Mouse (Mus musculus): ENCODE data around the gene Arhgef10l.

The Arhgef10l gene

GRCm38 (mm10) chr4:140665760-140666159 is at the start of gene Arhgef10l:
TSS of gene Arhgef10l (minus strand) at chr4:140666012.
- CTCF ChIA-PET, result no interaction called here

GRCm38 (mm10) chr4:140714586-140714985 is 48.8 kb upstream of the Arhgef10l start:
- CTCF ChIA-PET, result no interaction called here

- CTCF ChIA-PET, result interaction anchor here (0.6 kb wide), 1 partner anchor 37 kb away, joined by 3 read pairs; no protein-coding TSS in a partner anchor
These were observed 47.9 kb upstream of the Arhgef10l start for GRCm38 (mm10) chr4:140713480-140714365.

- CTCF ChIA-PET, result no interaction called here
These were observed 45.5 kb upstream of the Arhgef10l start for GRCm38 (mm10) chr4:140711360-140711759.

GRCm38 (mm10) chr4:140710781-140711180 is 45.0 kb upstream of the Arhgef10l start:
- CTCF ChIA-PET, result no interaction called here

GRCm38 (mm10) chr4:140709617-140710016 is 43.8 kb upstream of the Arhgef10l start:
- CTCF ChIA-PET, result no interaction called here

DNA sequence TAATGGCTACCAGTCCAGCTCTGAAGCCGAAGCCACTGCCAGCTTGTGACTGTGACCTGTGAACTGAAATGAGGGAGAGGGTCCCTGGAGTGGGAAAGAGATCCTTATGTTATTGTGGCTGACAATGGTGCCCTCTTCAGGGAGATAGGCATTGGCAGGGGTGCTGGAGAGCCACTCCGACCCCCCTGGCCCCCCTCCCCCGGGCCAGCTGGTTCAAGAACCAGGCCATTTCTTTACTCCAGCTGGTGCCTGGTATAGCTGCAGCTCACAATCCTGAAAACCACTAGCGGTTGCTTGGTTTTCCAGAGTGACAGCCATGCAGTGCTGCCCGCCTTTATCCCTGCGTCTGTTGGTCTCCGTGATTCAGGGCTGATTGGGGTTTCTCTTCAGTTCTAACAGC is 43.3 kb upstream of the Arhgef10l start:
- CTCF ChIA-PET, result no interaction called here

- CTCF ChIA-PET, result no interaction called here
These were observed 42.6 kb upstream of the Arhgef10l start for GRCm38 (mm10) chr4:140708297-140708927.

DNA sequence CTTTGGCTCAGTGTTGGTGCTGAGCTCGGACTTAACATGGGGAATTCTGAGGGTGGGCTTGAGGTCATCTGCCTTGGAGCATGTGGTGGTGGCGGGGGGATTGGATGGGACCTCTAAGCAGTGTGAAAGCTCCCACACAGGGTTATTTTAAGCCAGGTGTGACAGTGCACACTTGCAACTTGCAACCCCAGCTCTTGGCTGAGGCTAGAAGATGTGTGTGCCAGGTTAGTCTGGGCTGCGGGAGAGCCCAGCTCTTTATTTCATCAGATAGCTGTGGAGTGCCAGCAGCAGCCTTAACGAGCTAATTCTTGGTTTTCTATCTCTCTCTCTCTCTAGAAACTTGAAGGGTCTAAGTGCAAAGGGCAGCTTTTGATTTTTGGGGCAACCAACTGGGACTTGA is 41.8 kb upstream of the Arhgef10l start:
- CTCF ChIA-PET, result no interaction called here

- CTCF ChIA-PET, result no interaction called here
These were observed 38.4 kb upstream of the Arhgef10l start for GRCm38 (mm10) chr4:140704166-140704565.

DNA sequence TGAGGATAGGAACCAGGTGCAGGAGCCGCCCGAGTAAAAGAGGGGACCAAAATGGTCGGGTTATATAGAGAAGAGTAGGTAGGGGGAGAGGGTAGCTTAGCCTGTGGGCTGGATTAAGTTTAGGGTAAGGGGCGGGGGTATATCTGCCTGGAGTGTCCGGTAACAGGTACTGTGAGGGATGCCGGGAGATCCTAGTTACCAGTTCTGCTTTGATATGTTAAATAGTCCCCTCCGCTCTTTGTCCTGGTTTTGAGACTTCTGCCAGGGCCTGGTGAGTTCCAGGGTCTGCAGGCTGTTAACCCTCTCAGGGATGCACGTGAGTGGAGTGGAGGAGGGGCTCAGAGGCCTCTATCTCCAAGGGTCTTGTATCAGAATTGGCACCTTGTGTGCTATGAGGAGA is 37.8 kb upstream of the Arhgef10l start:
- CTCF ChIA-PET, result interaction anchor here (0.6 kb wide), 1 partner anchor 377 kb away, joined by 3 read pairs; no protein-coding TSS in a partner anchor

- CTCF ChIA-PET, result interaction anchor here (0.6 kb wide), 1 partner anchor 378 kb away, joined by 3 read pairs; no protein-coding TSS in a partner anchor
These were observed 37.0 kb upstream of the Arhgef10l start for GRCm38 (mm10) chr4:140702611-140703327.

DNA sequence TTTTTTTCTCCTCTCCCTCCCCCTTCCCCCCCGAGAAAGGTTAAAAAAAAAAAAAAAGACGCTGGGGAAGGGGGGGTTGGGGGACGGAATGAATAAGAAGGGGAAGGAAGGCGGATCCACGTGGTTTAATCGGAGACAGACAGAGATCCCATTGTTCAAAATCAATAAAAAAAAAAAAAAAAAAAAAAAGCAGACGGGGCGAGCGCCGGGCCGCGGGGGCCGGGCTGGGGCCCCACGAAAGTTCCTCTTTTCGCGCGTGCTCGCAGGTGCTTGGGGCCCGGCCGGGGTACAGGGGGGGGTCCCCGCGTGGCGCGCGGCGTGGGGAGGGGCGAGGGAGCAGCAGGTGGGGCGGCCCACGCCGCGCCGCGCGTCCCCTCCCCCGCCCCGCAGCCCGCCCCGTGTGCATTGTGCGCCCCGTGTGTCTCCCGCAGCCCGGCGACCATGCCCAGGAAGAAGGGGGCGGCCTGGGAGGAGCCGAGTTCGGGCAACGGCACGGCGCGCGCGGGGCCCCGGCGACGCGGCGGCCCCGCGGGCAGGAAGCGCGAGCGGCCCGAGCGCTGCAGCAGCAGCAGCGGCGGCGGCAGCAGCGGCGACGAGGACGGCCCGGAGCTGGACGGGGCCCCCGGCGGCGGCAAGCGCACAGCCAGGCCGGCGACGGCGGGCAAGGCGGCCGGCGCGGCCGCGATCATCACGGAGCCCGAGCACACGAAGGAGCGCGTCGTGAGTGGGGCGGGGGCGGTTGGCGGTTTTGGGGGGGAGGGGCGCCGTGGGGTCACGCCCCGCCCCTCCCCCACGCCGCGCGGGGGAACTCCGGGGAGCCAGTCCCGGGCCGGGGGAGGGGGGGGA is 36.1 kb upstream of the Arhgef10l start:
- CTCF ChIA-PET, result no interaction called here

DNA sequence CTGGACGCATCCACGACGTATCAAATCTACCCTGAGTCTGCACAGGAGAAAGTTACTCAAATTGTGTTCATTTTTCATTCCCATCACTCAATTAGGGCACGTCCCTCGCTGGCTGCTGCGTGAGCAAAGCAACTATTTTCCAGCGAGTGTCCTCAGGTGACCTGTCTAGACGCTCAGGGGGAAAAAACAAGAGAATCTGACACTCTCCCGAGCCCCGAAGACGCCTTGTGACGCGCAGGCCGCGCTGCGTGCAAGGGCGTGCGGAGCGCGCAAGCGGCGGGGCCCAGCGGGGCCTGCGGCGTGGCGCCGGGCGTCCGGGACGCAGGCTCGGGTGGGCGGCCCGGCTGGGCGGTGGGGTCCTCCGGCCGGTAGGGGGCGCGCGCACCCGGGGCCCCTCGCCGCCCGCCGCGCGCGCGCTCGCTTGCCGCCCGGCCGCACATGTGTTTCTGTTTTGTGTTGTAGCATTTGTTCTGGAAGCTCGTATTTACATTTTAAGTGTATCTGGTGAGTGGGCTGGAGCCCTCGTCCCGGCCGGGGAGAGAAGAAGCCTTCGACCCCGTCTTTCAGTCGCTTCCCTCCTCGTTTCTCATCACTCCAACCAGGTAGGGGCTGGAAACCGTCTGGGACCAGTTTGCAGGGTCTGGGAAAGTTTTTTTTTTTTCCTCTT is 35.4 kb upstream of the Arhgef10l start:
- CTCF ChIA-PET, result no interaction called here

DNA sequence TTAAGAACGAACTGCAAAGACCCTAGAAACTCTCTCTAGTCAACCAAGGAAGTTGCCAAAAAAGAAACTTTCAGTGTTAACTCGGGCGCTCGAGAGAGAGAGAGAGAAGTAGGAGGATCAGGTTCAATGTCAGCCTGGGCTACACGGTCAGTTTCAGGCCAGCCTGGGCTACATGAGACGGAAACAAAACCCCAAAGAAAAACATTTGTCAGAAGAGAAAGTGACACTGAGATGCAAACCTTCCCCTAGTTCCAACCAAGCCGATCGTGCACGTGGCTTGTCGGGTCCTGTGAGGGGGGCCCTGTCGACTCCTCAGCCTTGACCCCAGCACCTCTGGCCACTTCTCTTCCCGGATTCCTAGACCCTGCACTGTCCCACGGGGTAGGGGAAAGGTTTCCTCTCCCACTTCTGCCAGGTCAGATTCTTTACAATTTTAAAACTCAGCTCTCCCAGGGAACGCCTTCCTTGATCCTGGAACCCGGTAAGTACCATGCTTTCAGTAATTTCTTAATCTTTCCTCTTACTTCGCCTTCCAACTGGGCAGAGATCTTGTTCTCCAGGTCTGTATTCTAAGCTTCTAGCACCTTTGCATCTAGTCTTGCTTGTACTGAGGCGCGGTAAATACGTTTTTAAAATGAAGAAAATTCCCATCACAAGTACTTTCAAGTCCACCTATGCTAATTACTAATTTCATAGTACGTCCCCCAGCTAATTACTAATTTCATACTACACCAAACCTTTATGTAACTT is 34.6 kb upstream of the Arhgef10l start, which contains the start of gene Rcc2:
Gene Rcc2 (plus strand): TSS at position 273 of the 750 bp plus-strand sequence.
- CTCF ChIA-PET, result no interaction called here

DNA sequence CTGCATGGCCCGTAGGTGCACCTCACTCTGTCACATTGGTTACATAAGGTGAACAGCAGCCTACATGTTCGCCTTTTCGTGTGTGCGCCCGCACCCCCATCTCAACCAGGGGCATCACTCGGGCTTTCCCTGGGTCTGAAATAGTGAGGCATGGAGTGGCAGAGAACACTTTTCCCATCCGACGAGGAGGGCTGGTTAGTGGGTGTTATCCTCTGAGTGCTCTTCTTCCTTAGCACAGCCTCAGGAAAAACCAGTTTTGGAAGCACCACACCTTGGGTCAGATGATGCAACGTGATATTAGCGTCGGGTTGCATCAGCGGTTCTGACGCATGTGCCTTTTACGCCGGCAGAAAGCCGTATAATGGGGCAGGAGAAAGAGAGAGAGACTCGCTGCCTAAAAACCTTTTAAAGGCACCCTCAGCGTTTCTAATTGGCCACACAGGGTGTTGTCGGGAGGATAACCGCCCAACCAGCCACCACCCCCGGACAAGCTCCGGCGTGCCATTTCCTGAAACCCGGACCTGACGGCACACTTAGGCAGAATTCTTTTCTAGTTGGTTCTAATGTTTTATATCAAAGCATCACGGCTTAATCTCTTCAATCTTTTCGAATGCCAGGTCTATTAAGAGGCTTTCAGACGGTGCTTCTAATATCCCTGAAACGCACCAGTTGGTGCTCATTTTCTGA is 33.8 kb upstream of the Arhgef10l start:
- CTCF ChIA-PET, result no interaction called here

DNA sequence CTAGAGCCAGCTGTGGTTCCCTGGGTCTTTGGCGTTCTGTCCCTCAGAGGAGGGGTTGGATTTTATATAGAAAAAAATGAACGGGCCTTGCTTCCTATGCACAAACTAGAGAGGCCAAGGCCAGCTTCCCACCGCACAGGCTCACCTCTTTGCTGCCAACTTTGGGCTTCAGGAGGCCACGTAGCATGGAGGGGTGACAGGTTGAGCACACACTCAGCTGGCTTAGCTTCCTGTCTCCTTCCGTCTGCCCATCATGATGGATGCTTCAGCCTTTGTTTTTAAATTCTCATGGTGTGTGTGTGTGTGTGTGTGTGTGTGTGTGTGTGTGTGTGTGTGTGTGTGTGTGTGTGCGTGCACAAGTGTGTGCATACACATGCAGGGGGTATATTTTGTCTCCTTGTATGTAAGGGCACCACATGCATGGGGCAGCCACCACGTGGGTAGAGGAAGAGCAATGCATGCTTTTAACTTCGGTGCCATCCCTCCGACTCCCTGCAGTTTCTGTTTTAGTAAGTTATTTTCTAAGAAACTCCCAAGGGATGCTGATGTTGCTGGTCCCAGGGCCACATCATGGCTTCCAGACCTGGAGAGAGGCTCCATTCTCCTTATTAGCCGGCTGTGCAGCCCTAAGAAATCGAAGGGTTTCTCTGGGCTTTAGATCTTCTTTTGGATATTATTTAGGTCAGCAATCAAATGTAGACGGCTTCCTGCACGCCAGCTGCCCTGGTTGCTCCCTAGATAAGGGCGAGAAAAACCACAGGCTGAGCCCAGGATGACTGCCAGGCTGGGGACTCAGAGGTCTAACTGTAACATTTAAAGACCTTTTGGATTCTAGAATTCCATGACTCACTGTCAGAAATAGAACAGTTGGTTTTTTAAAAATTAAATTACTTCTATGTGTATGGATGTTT is 30.1 kb upstream of the Arhgef10l start:
- CTCF ChIA-PET, result interaction anchor here (0.6 kb wide), 1 partner anchor 17 kb away, joined by 3 read pairs; no protein-coding TSS in a partner anchor

- CTCF ChIA-PET, result interaction anchor here (0.6 kb wide), 1 partner anchor 17 kb away, joined by 3 read pairs; no protein-coding TSS in a partner anchor
These were observed 29.3 kb upstream of the Arhgef10l start for GRCm38 (mm10) chr4:140695146-140695545.
